Mouse (Mus musculus) urinary bladder, postnatal 36 days (tissue): ENCODE measurements at regions not wholly inside any gene's neighbourhood (a gene's known extent, or its start where the extent isn't known, plus 50 kb on each side); places are given as distances from the start of the nearest gene placed in this dataset.

Experiments used
- DNase-seq, 2 experiments: peaks; one replicate each; pipeline ENCODE4 v3.0.0; 2022; ENCODE audit warnings: low spot score in 2 of 2, mixed read lengths in 1 of 2

DNA sequence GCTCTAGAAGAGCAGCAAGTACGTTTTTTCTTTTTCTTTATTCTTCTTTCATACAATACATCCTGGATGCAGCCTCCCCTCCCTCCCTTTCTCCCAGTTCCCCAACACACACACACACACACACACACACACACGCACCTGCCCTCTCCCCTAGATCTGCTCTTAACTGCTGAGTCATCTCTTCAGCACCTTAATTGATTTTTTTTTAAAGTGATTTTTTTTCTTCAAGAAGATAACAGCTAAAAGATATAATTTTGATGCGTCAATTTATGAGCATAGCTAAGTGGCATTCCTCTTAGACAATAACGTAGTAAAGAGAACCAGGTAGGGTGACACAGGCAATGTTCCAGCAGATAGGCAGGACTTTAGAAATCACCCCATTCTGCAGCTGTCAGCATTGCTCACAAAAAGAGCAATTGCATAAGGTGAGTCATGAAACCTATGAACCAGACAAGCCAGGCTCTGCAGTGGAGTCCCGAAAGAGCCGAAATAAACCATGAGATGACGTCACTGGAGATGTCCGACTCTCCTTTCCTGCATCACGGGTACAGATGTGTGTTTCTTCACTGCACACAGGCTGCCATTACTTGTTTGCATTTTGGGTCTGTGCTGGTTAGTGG, 63.9 kb upstream of the Tnrc6a start:
- no peak for DNase-seq

DNA sequence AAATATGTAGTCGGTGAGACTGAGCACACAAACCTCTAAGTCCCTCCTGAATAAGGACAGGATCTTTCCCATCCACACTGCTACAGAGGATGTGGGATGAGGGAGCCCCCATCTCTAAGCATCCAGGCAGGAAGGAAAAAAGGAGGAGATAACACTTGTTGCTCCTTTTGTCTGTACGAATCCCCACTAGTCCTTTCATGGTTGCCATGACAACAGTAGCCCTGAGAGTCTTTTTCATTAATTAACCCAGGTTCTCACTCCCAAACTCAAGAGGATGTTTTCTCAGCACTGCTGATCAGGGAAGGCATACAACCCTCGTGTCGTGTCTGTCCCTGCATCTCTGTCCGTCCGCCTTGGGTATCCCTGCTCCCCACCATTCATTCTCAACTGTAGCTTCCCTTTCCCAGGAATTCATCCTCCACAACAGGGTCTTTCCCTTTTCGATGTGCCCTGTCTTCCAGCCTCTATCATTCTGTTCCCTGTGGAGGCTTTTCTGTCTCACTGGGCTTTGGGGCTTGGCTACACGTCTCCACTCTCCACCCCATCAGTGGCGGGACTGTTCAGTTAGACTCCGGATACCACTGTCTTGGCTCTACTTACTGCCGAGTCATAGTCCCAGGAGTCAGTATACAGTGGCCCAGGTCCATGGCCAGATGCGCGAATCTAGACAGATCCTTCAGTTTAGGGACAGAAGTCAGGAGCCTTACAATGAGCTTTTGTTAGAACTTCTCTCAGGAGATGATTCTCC, 60.2 kb upstream of the Tnrc6a start:
- DNase-seq, result no peak

DNA sequence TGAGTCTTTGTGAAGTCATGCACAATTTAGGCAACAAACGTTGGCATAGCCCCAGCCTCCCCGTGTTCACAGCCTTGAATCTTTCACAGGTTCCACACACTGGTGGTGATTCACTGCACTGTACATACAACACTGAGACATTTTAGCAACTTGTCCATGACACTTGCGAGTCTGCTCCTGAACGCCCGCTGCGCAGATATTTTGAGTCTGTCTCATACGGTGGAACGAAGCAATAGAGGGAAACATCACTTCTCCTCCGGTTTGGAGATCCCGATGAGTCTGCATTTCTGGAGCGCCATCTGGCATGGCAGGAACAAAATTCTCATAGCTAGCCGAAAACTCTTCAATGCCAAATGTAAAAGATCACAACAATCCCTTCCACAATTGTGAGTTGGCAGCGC, 57.7 kb upstream of the Tnrc6a start:
- DNase-seq, result peak in 1 of 2 experiments; percentile 17

GRCm38 (mm10) chr7:123067396-123067795, 56.3 kb upstream of the Tnrc6a start:
- no peak for DNase-seq

GRCm38 (mm10) chr7:123068241-123068640, 55.4 kb upstream of the Tnrc6a start:
- no peak for DNase-seq

- DNase-seq, result no peak
Observed at GRCm38 (mm10) chr7:123068715-123069273, 54.9 kb upstream of the Tnrc6a start.

DNA sequence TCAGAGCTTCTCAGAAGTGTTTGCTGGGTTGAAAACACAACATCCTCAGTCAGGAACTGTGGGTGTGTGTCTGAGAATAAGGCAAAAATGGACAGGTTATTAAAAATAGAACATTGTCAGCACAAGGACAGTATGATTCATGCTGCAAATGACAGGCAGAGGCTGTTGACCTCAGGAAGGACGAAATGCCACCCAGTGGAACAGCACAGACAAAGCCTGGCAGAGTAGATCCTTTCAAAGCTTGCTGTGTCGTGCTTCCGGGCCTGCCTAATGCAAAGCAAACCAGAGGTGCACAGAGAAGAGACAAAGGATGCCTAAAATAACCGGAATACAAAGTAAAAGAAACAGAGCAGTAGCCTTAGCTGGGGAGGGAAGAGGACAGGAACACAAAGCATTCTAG, 54.4 kb upstream of the Tnrc6a start:
- DNase-seq, result no peak

DNA sequence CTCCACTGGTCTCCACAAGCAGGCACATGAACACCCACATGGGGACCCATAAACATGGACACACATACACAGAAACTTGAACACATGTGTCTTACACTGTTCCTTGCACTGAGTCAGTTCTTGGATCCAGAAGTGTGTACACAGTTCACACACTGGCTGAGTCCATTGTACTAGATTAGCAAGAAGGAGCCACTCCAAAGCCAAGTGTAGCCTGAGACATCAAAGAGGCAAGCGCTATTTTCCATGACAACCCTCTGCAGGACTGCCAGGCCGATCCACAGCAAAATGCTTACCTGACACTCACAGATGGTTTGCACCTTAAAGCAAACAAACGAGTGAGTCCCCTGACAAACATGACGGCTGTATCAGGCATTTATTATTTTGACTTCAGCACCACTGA, 52.8 kb upstream of the Tnrc6a start:
- DNase-seq, result no peak
